Mouse (Mus musculus) hindbrain, embryonic 15.5 days (tissue): ENCODE measurements around the gene Dhrs11. TPM values are rescaled to one million over a fixed set of nuclear protein-coding genes. Genes with fewer than 3 reads are reported as not detected.

Source experiments
- ATAC-seq: fragments of 200-750 bp; cut with Nextera tagmentation; 2 replicates; pipeline ENCODE4 v1.8.0; 2017; ENCODE audit warnings: low read depth, moderate number of reproducible peaks, moderate TSS enrichment; ENCODE audit not compliant: low FRiP score
- H3K27ac ChIP-seq: fragments of 300-500 bp; sonication (generic); replicated peaks from 2 replicates; pipeline ENCODE4 v1.5.1; 2015; ENCODE audit warnings: mild to moderate bottlenecking, inconsistent platforms
- H3K27me3 ChIP-seq: fragments of 300-500 bp; sonication (generic); 2 replicates; pipeline ENCODE4 v1.6.1; 2015; ENCODE audit warnings: control low read depth, inconsistent platforms
- H3K36me3 ChIP-seq: fragments of 300-500 bp; sonication (generic); 2 replicates; pipeline ENCODE4 v1.6.1; 2015; ENCODE audit warnings: control low read depth, inconsistent platforms
- H3K4me1 ChIP-seq: fragments of 300-500 bp; sonication (generic); replicated peaks from 2 replicates; pipeline ENCODE4 v1.6.1; 2015; ENCODE audit warnings: control low read depth, inconsistent platforms
- H3K4me2 ChIP-seq: fragments of 300-500 bp; sonication (generic); 2 replicates; pipeline ENCODE4 v1.6.1; 2015; ENCODE audit warnings: moderate library complexity, mild to moderate bottlenecking, inconsistent platforms
- H3K4me3 ChIP-seq: fragments of 300-500 bp; sonication (generic); 2 replicates; pipeline ENCODE4 v1.5.1; 2015; ENCODE audit warnings: mild to moderate bottlenecking, inconsistent platforms
- H3K9ac ChIP-seq: fragments of 300-500 bp; sonication (generic); 2 replicates; pipeline ENCODE4 v1.6.1; 2015; ENCODE audit warnings: inconsistent platforms
- H3K9me3 ChIP-seq: fragments of 300-500 bp; sonication (generic); 2 replicates; pipeline ENCODE4 v1.6.1; 2016; ENCODE audit warnings: control low read depth, inconsistent platforms
- WGBS: fragments of 180-500 bp; shearing (Covaris S2); methylation state at CpG from one replicate; pipeline ENCODE4 v1.1.7; 2015; 5-methylcytosine and 5-hydroxymethylcytosine counted together
- polyA plus RNA-seq: library from polyadenylated mRNA; unstranded; fragments of >200 nt; fragmentation: Nextera tagmentation; extraction: Ambion mirVana; gene quantifications from 2 replicates; pipeline ENCODE4 v1.2.1, GENCODE M21; 2015

The Dhrs11 gene
- polyA plus RNA-seq, 1 experiment from 2014 or later, result 10.5 TPM

DNA sequence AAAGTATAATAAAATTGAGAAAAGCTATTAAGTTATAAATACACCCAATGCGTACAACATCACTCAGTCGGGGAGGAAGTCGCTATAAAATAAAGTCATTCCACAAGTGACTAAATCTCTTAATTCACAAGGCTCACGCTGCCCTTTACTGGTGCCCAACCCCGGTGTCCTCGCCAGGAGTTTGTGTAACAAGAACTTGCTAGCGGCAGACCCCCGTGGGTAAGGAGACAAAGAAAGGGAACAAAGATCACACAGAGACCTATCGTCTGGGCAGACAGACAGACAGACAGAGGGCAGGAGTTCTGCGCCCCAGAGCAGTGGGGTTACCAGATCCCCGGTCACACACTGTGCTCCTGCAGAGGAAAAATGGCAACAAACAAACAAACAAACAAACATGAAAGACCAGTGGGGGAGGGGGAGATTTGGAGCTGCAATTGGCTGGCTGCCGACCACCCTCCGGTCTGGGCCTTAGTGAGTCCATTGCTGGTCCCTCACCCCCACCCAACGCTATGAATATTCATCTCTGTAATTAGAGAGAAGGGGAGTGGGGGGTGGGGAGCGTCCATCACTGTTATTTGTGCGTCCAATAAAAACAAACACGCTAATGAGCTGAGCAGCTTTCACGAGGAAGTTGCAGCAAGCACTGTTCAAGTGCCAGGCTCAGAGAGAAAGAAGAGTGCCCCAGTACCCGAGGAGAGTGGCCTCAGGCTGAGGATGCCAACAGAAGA is 48.5 kb downstream of the Dhrs11 start:
- no peak overlapping the region for H3K9ac ChIP-seq
- 3% methylated on average over 19 of the region's 19 CpGs for WGBS
- peaks cover 8% of the 10 kb centered on the region; the same call in 1 of the 2 replicates for H3K27me3 ChIP-seq
- ATAC-seq, result peak; percentile 57; the same call in 1 of the 2 replicates
- no peak overlapping the region for H3K27ac ChIP-seq
- H3K9me3 ChIP-seq, result no peaks in the 10 kb centered on the region
- H3K4me1 ChIP-seq, result peaks cover 31% of the 10 kb centered on the region
- no peaks in the 10 kb centered on the region for H3K36me3 ChIP-seq
- H3K4me2 ChIP-seq, result peak overlapping the region; percentile 32
- H3K4me3 ChIP-seq, result no peak overlapping the region

DNA sequence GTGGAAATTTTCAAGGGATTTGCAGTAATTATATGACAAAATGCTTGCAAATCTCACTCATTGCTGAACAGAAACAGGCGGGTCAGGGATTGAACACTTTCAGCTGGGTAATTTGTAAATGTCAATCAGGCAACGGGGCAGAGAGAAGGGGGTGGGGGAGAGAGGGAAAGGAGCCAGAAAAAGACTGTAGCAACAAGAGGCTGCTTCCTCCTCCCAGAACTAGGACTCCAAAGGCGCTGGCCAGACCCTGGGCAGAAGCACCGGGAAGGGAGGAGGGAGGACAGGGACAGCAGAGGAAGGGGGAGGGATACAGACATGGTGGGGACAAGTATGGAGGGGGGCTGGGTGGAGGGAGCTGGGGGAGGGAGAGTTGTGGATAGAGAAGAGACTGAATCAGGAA is 53.2 kb downstream of the Dhrs11 start:
- 0% methylated on average over 4 of the region's 4 CpGs for WGBS
- peaks cover 5% of the 10 kb centered on the region; the same call in 1 of the 2 replicates for H3K27me3 ChIP-seq
- no peak overlapping the region for H3K4me3 ChIP-seq
- peak overlapping the region; percentile 67 for H3K27ac ChIP-seq
- ATAC-seq, result peak; percentile 46
- H3K36me3 ChIP-seq, result no peaks in the 10 kb centered on the region
- H3K9ac ChIP-seq, result no peak overlapping the region; the same call in 1 of the 2 replicates
- no peaks in the 10 kb centered on the region for H3K9me3 ChIP-seq
- peaks cover 39% of the 10 kb centered on the region for H3K4me1 ChIP-seq
- no peak overlapping the region for H3K4me2 ChIP-seq

DNA sequence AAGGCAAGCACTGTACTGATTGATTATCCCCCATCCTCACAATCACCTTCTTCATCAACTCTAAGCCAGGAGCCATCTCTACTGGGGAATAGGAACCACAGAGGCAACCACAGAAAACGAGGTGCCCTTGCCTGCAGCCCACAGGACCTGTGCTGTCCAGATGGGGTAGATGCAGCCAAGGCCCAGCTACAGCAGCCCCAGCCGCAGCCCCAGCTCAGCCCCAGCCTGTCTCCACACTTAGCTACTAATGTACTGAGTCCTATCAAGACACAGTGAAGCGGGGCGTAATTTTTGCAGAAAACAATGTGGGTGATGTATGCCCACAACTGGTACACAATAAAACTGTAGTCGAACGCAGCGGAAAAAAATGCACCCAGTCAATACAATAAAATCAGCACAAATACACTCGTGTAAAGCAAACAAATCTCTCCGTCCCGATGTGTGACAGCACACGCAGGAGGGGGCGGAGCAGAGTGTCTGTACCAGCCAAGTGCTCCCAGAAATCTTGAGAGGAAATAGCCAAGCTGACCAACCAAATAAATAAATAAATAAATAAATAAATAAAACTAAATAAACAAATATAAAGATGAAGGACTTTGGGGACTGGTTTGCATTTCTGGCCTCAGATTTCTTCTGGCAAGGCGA is 53.8 kb downstream of the Dhrs11 start:
- peak overlapping the region; percentile 67 for H3K27ac ChIP-seq
- H3K9me3 ChIP-seq, result no peaks in the 10 kb centered on the region
- ATAC-seq, result no peak
- H3K4me3 ChIP-seq, result no peak overlapping the region
- peaks cover 33% of the 10 kb centered on the region for H3K4me1 ChIP-seq
- WGBS, result 31% methylated on average over 13 of the region's 13 CpGs
- H3K27me3 ChIP-seq, result peaks cover 5% of the 10 kb centered on the region; the same call in 1 of the 2 replicates
- H3K36me3 ChIP-seq, result no peaks in the 10 kb centered on the region
- no peak overlapping the region for H3K4me2 ChIP-seq
- H3K9ac ChIP-seq, result no peak overlapping the region

Other genes starting within 250 kb of the Dhrs11 start
- 20.0 TPM in 2 replicates for gene Mrm1, start 9.5 kb downstream of the Dhrs11 start, polyA plus RNA-seq
- 68.9 and 72.9 TPM in 2 replicates for gene Ggnbp2, start 41.8 kb upstream of the Dhrs11 start, polyA plus RNA-seq
- gene Myo19, start 51.2 kb upstream of the Dhrs11 start, polyA plus RNA-seq, result 6.8 and 7.7 TPM in 2 replicates
- 2.2 and 2.3 TPM in 2 replicates for gene Pigw, start 51.3 kb upstream of the Dhrs11 start, polyA plus RNA-seq
- gene Znhit3, start 87.4 kb upstream of the Dhrs11 start, polyA plus RNA-seq, result 67.6 and 67.9 TPM in 2 replicates
- gene Car4, start 128.8 kb upstream of the Dhrs11 start, polyA plus RNA-seq, result 3.8 and 4.1 TPM in 2 replicates